Mouse (Mus musculus): ENCODE results near the gene Igf1r. TPM values are rescaled to one million over a fixed set of nuclear protein-coding genes. Genes with fewer than 3 reads are reported as not detected.
A peak's percentile ranks its signal among the peaks of the same experiment; 100 is the strongest.

Gene Igf1r
- total and polyA plus RNA-seq, 3 experiments = 5.6 to 14.4 (median 12.3) TPM

- intact Hi-C loops (cut with DNase I) = no loop called here
- DNase-seq = no peak
- Histone ChIP-seq H3K4me1 (ENCODE audit: control insufficient read depth, insufficient read depth, low read length) (peaks cover 10% of the 10 kb centered on the region), H3K4me3 (no peak overlapping the region), H3K9ac (ENCODE audit: low read depth, low read length) (no peak overlapping the region), H3K36me3 (ENCODE audit: control insufficient read depth, insufficient read depth, low read length) (peaks cover 2% of the 10 kb centered on the region), H3K79me2 (replicated peaks; ENCODE audit: control insufficient read depth, insufficient read depth, low read length) (0 out of 2 replicates have a peak, but pooled peaks cover 3% of the 10 kb centered on the region), H3K27ac (no peak overlapping the region; the same call in 1 of the 2 replicates), H3K27me3 (ENCODE audit: control insufficient read depth, insufficient read depth, low read length) (no peaks in the 10 kb centered on the region)
- no peak for TF ChIP-seq CTCF (IDR thresholded peaks at IDR 0.05)
- TF ChIP-seq POLR2A (IDR thresholded peaks at IDR 0.05; ENCODE audit: insufficient read depth, low read depth, low read length) = no peak
- no peak for TF ChIP-seq EP300 (IDR thresholded peaks at IDR 0.05; ENCODE audit: insufficient read depth, low read depth, low read length)
- 16% methylated on average over 3 of the region's 3 CpGs for WGBS
Observed at GRCm38 (mm10) chr7:68070030-68070429, 117.4 kb downstream of the Igf1r start.

DNA sequence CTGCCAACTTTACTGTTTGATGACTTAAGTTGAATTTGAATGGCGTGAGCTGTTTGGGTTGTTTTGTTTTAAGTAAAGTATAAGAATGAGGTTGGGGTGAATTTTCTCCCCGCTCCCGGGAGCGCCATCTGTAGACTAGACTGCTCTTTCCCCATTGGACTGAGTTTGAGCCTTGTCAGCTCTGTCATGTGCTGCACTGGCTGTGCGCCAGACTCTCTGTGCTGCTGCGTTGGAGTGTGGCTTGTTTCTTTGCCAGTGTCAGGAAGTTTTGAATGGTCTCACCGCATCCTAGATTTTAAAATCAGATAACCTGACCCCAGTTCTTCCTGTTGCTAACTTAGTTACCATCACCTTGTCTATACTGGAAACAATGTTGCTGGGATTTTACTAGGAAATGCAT is 118.0 kb downstream of the Igf1r start:
- TF ChIP-seq CTCF (IDR thresholded peaks at IDR 0.05) = peak; percentile 50
- TF ChIP-seq EP300 (IDR thresholded peaks at IDR 0.05; ENCODE audit: insufficient read depth, low read depth, low read length) = peak; percentile 78
- no peak for TF ChIP-seq POLR2A (IDR thresholded peaks at IDR 0.05; ENCODE audit: insufficient read depth, low read depth, low read length)
- Histone ChIP-seq H3K36me3 (ENCODE audit: control insufficient read depth, insufficient read depth, low read length) (peaks cover 2% of the 10 kb centered on the region), H3K27ac (peak overlapping the region; percentile 32), H3K4me1 (ENCODE audit: control insufficient read depth, insufficient read depth, low read length) (peaks cover 9% of the 10 kb centered on the region), H3K9ac (ENCODE audit: low read depth, low read length) (no peak overlapping the region), H3K4me3 (peak overlapping the region; percentile 18; the same call in 1 of the 2 replicates), H3K79me2 (replicated peaks; ENCODE audit: control insufficient read depth, insufficient read depth, low read length) (0 out of 2 replicates have a peak, but pooled peaks cover 3% of the 10 kb centered on the region), H3K27me3 (ENCODE audit: control insufficient read depth, insufficient read depth, low read length) (no peaks in the 10 kb centered on the region)
- WGBS = 3% methylated on average over 7 of the region's 7 CpGs
- DNase-seq = peak; percentile 77 to 81
- intact Hi-C loops (cut with DNase I) = no loop called here

- Histone ChIP-seq H3K27ac (no peak overlapping the region), H3K4me3 (no peak overlapping the region), H3K9ac (ENCODE audit: low read depth, low read length) (no peak overlapping the region), H3K36me3 (ENCODE audit: control insufficient read depth, insufficient read depth, low read length) (peaks cover 2% of the 10 kb centered on the region), H3K4me1 (ENCODE audit: control insufficient read depth, insufficient read depth, low read length) (peaks cover 5% of the 10 kb centered on the region), H3K27me3 (ENCODE audit: control insufficient read depth, insufficient read depth, low read length) (no peaks in the 10 kb centered on the region), H3K79me2 (replicated peaks; ENCODE audit: control insufficient read depth, insufficient read depth, low read length) (0 out of 2 replicates have a peak, but pooled peaks cover 3% of the 10 kb centered on the region)
- DNase-seq = no peak
- intact Hi-C loops (cut with DNase I) = no loop called here
- 85% methylated on average over 3 of the region's 3 CpGs for WGBS
- no peak for TF ChIP-seq EP300 (IDR thresholded peaks at IDR 0.05; ENCODE audit: insufficient read depth, low read depth, low read length)
- no peak for TF ChIP-seq CTCF (IDR thresholded peaks at IDR 0.05)
- TF ChIP-seq POLR2A (IDR thresholded peaks at IDR 0.05; ENCODE audit: insufficient read depth, low read depth, low read length) = no peak
Observed at GRCm38 (mm10) chr7:68071050-68071449, 118.4 kb downstream of the Igf1r start.

- Histone ChIP-seq H3K4me1 (ENCODE audit: control insufficient read depth, insufficient read depth, low read length) (peaks cover 5% of the 10 kb centered on the region; the same call in 1 of the 2 replicates), H3K4me3 (no peak overlapping the region), H3K9ac (ENCODE audit: low read depth, low read length) (no peak overlapping the region), H3K36me3 (ENCODE audit: control insufficient read depth, insufficient read depth, low read length) (peaks cover 2% of the 10 kb centered on the region), H3K27me3 (ENCODE audit: control insufficient read depth, insufficient read depth, low read length) (no peaks in the 10 kb centered on the region), H3K27ac (no peak overlapping the region), H3K79me2 (replicated peaks; ENCODE audit: control insufficient read depth, insufficient read depth, low read length) (peaks cover 3% of the 10 kb centered on the region; the same call in 1 of the 2 replicates)
- intact Hi-C loops (cut with DNase I) = loop anchor here (2.0 kb wide), 1 partner anchor 57 kb away; no protein-coding TSS in a partner anchor
- no peak for DNase-seq
- no peak for TF ChIP-seq EP300 (IDR thresholded peaks at IDR 0.05; ENCODE audit: insufficient read depth, low read depth, low read length)
- TF ChIP-seq POLR2A (IDR thresholded peaks at IDR 0.05; ENCODE audit: insufficient read depth, low read depth, low read length) = no peak
- no peak for TF ChIP-seq CTCF (IDR thresholded peaks at IDR 0.05)
- 92% methylated on average over 11 of the region's 11 CpGs for WGBS
Observed at GRCm38 (mm10) chr7:68071749-68072148, 119.1 kb downstream of the Igf1r start.

DNA sequence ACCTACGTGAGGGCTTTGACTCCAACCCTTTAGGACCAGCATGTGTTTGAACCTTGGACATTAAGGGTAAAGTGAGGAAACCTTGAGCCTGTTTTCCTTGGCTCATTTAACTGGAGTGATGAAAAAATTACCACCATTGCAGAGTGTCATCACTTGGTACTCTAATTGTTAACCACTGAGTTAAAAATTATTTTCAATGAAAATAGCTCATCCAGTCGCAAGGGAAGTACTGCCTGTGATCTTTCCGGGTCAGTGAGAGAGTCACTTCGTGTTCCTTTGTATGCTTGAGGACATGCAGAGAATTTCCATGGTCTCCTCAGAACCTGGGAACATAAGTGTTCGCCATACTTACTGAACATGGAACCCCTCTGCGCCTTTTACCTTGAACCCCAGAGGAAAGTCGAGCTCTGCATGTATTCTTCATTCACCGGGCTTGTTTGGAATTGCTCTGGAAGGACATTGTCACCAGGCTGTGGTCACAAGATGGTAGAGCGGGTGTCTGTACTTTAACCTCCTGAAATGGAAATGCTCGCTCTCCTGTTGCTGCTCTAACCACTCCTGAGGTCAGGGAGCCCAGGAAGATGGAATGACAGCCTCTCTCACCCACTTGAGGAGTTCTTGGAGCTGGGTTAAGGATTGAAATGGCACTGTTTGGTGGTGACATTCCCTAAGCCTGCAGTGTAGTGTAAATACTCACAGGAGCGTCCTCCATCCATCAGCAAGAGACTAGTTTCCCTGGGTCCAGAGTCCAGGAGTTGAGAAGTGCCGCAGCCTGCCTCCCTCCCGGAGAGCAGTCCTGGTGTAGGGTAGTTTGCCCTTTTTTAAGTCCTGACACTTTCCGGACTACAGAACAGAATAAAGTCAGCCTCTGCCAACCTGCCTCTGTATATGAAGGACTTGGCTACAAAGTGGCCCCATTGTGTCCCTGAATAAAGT is 120.2 kb downstream of the Igf1r start:
- intact Hi-C loops (cut with DNase I) = loop anchor here (2.0 kb wide), 1 partner anchor 56 kb away; no protein-coding TSS in a partner anchor
- Histone ChIP-seq H3K4me1 (ENCODE audit: control insufficient read depth, insufficient read depth, low read length) (peaks cover 5% of the 10 kb centered on the region; the same call in 1 of the 2 replicates), H3K4me3 (no peak overlapping the region), H3K27ac (no peak overlapping the region), H3K36me3 (ENCODE audit: control insufficient read depth, insufficient read depth, low read length) (peaks cover 2% of the 10 kb centered on the region), H3K27me3 (ENCODE audit: control insufficient read depth, insufficient read depth, low read length) (no peaks in the 10 kb centered on the region), H3K79me2 (replicated peaks; ENCODE audit: control insufficient read depth, insufficient read depth, low read length) (peaks cover 1% of the 10 kb centered on the region; the same call in 1 of the 2 replicates), H3K9ac (ENCODE audit: low read depth, low read length) (no peak overlapping the region)
- TF ChIP-seq CTCF (IDR thresholded peaks at IDR 0.05) (no peak), POLR2A (IDR thresholded peaks at IDR 0.05; ENCODE audit: insufficient read depth, low read depth, low read length) (no peak), EP300 (IDR thresholded peaks at IDR 0.05; ENCODE audit: insufficient read depth, low read depth, low read length) (no peak)
- 78% methylated on average over 14 of the region's 14 CpGs for WGBS
- no peak for DNase-seq
